Mouse (Mus musculus) neural tube, embryonic 12.5 days (tissue): Measurements from ENCODE around the gene Nsun7. TPM values are rescaled to one million over a fixed set of nuclear protein-coding genes. Genes with fewer than 3 reads are reported as not detected.

Experiments
- ATAC-seq: fragments of 200-750 bp; cut with Nextera tagmentation; 2 replicates; pipeline ENCODE4 v1.8.0; 2017; ENCODE audit warnings: low read depth, mild to moderate bottlenecking, moderate TSS enrichment, moderate library complexity; ENCODE audit not compliant: low FRiP score
- H3K27ac ChIP-seq: fragments of 300-500 bp; sonication (generic); 2 replicates; pipeline ENCODE4 v1.5.1; 2016
- H3K27me3 ChIP-seq: fragments of 300-500 bp; sonication (generic); replicated peaks from 2 replicates; pipeline ENCODE4 v1.6.1; 2016; ENCODE audit warnings: mild to moderate bottlenecking
- H3K36me3 ChIP-seq: fragments of 300-500 bp; sonication (generic); 2 replicates; pipeline ENCODE4 v1.6.1; 2016; ENCODE audit warnings: mild to moderate bottlenecking
- H3K4me1 ChIP-seq: fragments of 300-500 bp; sonication (generic); 2 replicates; pipeline ENCODE4 v1.6.1; 2016
- H3K4me2 ChIP-seq: fragments of 300-500 bp; sonication (generic); replicated peaks from 2 replicates; pipeline ENCODE4 v1.6.1; 2016; ENCODE audit warnings: mild to moderate bottlenecking
- H3K4me3 ChIP-seq: fragments of 300-500 bp; sonication (generic); 2 replicates; pipeline ENCODE4 v1.5.1; 2016
- H3K9ac ChIP-seq: fragments of 300-500 bp; sonication (generic); 2 replicates; pipeline ENCODE4 v1.6.1; 2016; ENCODE audit warnings: mild to moderate bottlenecking
- H3K9me3 ChIP-seq: fragments of 300-500 bp; sonication (generic); 2 replicates; pipeline ENCODE4 v1.6.1; 2016; ENCODE audit warnings: mild to moderate bottlenecking
- WGBS: fragments of 180-500 bp; shearing (Covaris S2); methylation state at CpG from one replicate; pipeline ENCODE4 v1.1.7; 2016; 5-methylcytosine and 5-hydroxymethylcytosine counted together
- polyA plus RNA-seq: library from polyadenylated mRNA; unstranded; fragments of >200 nt; fragmentation: Nextera tagmentation; extraction: Ambion mirVana; gene quantifications from 2 replicates; pipeline ENCODE4 v1.2.1, GENCODE M21; 2016

The Nsun7 gene
- polyA plus RNA-seq, 1 experiment from 2014 or later: 1.0 TPM

DNA sequence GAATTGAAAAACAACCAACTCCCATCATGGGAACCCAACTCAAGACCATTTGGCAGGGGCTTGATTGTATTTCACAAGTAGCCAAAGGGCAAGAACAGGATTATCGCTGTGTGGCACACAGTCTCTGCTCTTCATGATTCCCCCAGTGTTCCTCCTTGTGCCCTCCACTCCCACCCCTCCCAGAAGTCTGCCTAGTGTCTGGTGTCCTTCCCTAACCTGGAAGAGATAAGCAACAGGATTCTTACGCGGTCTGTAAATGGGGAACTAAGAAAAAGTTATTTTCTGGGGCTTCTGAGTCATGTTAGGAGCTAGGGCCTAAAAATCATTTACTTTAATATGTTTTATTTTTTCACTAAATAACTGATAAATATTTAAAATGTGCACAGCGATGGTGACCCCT, 35.3 kb downstream of the Nsun7 start:
- Histone ChIP-seq H3K4me1 (no peaks in the 10 kb centered on the region), H3K9me3 (0 out of 2 replicates have a peak, but pooled peaks cover 6% of the 10 kb centered on the region), H3K36me3 (0 out of 2 replicates have a peak, but pooled peaks cover 5% of the 10 kb centered on the region), H3K4me3 (no peak overlapping the region), H3K4me2 (no peak overlapping the region), H3K9ac (no peak overlapping the region), H3K27me3 (no peaks in the 10 kb centered on the region), H3K27ac (no peak overlapping the region)
- no peak for ATAC-seq
- 94% methylated on average over 4 of the region's 4 CpGs for WGBS

DNA sequence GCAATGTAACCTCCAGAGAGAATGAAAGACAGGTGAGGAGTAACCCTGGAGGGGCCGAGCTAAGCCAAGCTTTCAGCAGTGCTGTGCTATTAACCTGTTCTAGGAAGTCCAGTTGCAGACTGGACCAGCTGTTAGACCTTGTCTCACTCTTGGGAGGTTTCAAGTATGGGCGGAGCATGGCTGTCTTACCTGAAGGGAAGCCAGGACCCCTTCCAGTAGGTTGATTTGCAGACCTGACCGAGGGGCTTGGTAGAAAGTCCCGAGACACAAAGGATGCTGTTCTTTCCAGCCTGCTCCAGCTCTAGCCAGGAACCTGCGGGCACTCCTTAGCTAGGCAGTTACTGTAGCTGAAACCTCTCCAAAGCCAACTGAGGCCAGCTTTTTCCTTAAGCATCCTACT, 36.4 kb downstream of the Nsun7 start:
- no peak for ATAC-seq
- H3K36me3 ChIP-seq: peaks cover 11% of the 10 kb centered on the region
- H3K27ac ChIP-seq: no peak overlapping the region
- H3K27me3 ChIP-seq: no peaks in the 10 kb centered on the region
- H3K9ac ChIP-seq: no peak overlapping the region
- H3K4me2 ChIP-seq: no peak overlapping the region
- H3K4me3 ChIP-seq: no peak overlapping the region
- H3K4me1 ChIP-seq: no peaks in the 10 kb centered on the region
- 96% methylated on average over 5 of the region's 5 CpGs for WGBS
- no peaks in the 10 kb centered on the region for H3K9me3 ChIP-seq

DNA sequence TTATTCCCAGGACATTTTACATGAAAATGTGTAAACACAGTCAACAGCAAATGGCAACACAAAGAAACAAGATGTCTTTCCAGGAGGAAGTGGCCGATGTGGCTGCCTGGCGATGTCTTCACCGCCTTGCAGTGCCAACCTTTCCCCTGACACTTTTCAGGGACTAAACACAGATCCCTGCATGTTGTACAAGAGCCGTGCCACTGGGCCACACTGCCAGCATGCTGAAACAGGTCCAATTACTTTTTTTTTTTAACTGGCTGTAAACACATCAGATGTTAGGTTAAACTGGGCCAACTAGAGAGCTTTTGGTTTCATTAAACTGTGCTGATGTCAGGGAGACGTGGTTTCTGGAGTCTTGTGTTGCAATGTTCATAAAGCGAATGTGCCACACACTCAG, 39.2 kb downstream of the Nsun7 start:
- ATAC-seq: no peak
- H3K9me3 ChIP-seq: no peaks in the 10 kb centered on the region
- H3K27me3 ChIP-seq: no peaks in the 10 kb centered on the region
- H3K4me3 ChIP-seq: no peak overlapping the region
- no peak overlapping the region for H3K4me2 ChIP-seq
- no peaks in the 10 kb centered on the region for H3K4me1 ChIP-seq
- no peak overlapping the region for H3K9ac ChIP-seq
- 93% methylated on average over 6 of the region's 6 CpGs for WGBS
- no peak overlapping the region for H3K27ac ChIP-seq
- peaks cover 18% of the 10 kb centered on the region for H3K36me3 ChIP-seq

GRCm38 (mm10) chr5:66300576-66300975, 40.9 kb downstream of the Nsun7 start:
- Histone ChIP-seq H3K9me3 (no peaks in the 10 kb centered on the region), H3K9ac (no peak overlapping the region), H3K27ac (no peak overlapping the region), H3K36me3 (peaks cover 22% of the 10 kb centered on the region), H3K4me2 (no peak overlapping the region), H3K27me3 (no peaks in the 10 kb centered on the region), H3K4me1 (no peaks in the 10 kb centered on the region), H3K4me3 (no peak overlapping the region)
- no peak for ATAC-seq
- 90% methylated on average over 13 of the region's 13 CpGs for WGBS

GRCm38 (mm10) chr5:66302085-66302815, 42.6 kb downstream of the Nsun7 start:
- ATAC-seq: no peak
- H3K36me3 ChIP-seq: peaks cover 24% of the 10 kb centered on the region
- H3K4me3 ChIP-seq: no peak overlapping the region
- H3K9ac ChIP-seq: no peak overlapping the region
- no peaks in the 10 kb centered on the region for H3K27me3 ChIP-seq
- no peak overlapping the region for H3K4me2 ChIP-seq
- H3K9me3 ChIP-seq: no peaks in the 10 kb centered on the region
- H3K27ac ChIP-seq: no peak overlapping the region
- no peaks in the 10 kb centered on the region for H3K4me1 ChIP-seq
- WGBS: 94% methylated on average over 21 of the region's 21 CpGs

DNA sequence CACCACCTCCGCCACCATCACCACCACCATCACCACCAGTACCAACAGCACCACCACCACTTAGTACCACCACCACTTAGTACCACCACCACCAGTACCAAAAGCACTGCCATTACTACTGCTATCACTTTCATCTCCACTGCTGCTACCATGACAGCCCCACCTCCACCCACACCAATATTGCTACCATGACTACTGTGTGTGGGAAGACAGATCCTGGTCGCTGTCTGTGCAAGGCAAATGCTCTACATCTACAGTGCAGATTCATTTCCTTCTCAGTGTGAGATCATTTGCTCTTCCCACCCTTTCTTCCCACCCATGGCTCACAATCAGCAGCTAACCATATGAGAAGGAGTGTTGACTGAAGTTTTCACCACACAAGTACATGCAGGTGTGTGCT, 43.2 kb downstream of the Nsun7 start:
- Histone ChIP-seq H3K27me3 (no peaks in the 10 kb centered on the region), H3K9ac (no peak overlapping the region), H3K4me3 (no peak overlapping the region), H3K9me3 (no peaks in the 10 kb centered on the region), H3K27ac (no peak overlapping the region), H3K36me3 (peaks cover 27% of the 10 kb centered on the region), H3K4me1 (no peaks in the 10 kb centered on the region), H3K4me2 (no peak overlapping the region)
- 89% methylated on average over 2 of the region's 2 CpGs for WGBS
- no peak for ATAC-seq

DNA sequence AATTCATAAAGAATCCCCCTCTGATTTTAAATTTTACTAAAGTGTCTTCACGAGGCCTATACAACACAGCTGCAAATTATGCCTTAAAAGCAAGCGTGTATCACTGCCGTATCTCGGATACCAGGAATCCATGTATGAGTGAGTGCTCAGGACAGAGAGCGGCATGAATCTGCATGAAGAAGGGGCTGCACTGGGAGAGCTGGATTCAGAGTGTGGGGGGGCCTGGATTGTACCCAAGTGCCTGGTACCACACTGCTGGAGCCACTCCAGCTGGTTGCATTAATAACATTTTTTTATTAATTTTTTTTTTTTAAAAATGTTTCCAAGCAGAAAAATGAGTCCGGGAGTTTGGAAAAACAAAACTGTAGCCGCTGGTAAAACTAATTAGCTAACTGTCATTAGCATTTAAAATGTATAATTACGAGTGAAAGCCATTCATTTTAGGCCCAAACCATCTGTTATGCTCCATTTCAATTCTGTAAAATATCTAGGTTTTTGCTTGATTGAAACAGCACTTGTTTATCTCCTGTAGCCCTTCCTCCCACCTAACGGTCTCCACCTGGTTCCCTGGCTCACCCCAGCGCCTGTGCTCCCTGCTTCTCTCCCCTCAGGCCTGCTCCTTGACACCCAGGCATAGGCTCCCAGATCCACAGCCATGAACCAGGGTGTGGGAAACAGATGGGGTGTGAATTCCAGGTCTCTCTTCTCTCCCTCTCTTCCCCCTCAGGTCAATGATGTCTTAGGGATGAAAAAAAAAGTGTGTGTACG, 44.8 kb downstream of the Nsun7 start:
- H3K27ac ChIP-seq: no peak overlapping the region
- WGBS: 81% methylated on average over 11 of the region's 11 CpGs
- no peak overlapping the region for H3K9ac ChIP-seq
- no peaks in the 10 kb centered on the region for H3K27me3 ChIP-seq
- H3K4me3 ChIP-seq: no peak overlapping the region
- H3K4me1 ChIP-seq: no peaks in the 10 kb centered on the region
- ATAC-seq: no peak
- H3K36me3 ChIP-seq: peaks cover 36% of the 10 kb centered on the region
- no peak overlapping the region for H3K4me2 ChIP-seq
- H3K9me3 ChIP-seq: no peaks in the 10 kb centered on the region

DNA sequence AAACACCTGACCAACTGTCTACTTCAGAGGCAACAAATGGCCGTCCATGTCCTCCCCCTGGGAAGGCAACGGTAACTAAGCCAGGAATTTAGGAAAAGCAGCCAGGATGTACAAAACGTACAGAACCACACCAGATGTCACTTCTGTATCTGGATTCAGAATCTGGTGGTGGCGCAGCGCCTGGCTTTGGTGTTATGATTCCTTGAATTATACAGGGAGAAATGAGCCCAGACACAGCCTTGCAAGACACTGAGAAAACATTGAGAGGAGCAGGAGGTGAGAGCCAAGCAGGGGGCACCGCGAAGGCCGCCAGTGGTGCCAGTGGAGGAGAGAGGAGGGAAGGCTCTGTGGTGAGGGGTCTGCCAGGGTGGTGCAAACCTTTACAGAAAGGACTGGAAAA, 45.8 kb downstream of the Nsun7 start:
- Histone ChIP-seq H3K9ac (no peak overlapping the region), H3K4me3 (no peak overlapping the region), H3K4me2 (no peak overlapping the region), H3K36me3 (peaks cover 36% of the 10 kb centered on the region), H3K27ac (no peak overlapping the region), H3K9me3 (no peaks in the 10 kb centered on the region), H3K4me1 (no peaks in the 10 kb centered on the region), H3K27me3 (no peaks in the 10 kb centered on the region)
- 78% methylated on average over 8 of the region's 8 CpGs for WGBS
- ATAC-seq: no peak

- peaks cover 26% of the 10 kb centered on the region for H3K36me3 ChIP-seq
- no peaks in the 10 kb centered on the region for H3K9me3 ChIP-seq
- no peak overlapping the region for H3K9ac ChIP-seq
- H3K27me3 ChIP-seq: no peaks in the 10 kb centered on the region
- ATAC-seq: no peak
- no peak overlapping the region for H3K4me2 ChIP-seq
- H3K4me1 ChIP-seq: no peaks in the 10 kb centered on the region
- H3K4me3 ChIP-seq: no peak overlapping the region
- 70% methylated on average over 9 of the region's 9 CpGs for WGBS
- H3K27ac ChIP-seq: no peak overlapping the region
These were observed 50.6 kb downstream of the Nsun7 start for GRCm38 (mm10) chr5:66310328-66310727.

- no peak overlapping the region for H3K27ac ChIP-seq
- H3K9me3 ChIP-seq: no peaks in the 10 kb centered on the region
- H3K4me1 ChIP-seq: no peaks in the 10 kb centered on the region
- no peak overlapping the region for H3K4me3 ChIP-seq
- H3K27me3 ChIP-seq: no peaks in the 10 kb centered on the region
- ATAC-seq: no peak
- no peak overlapping the region for H3K4me2 ChIP-seq
- H3K9ac ChIP-seq: no peak overlapping the region
- H3K36me3 ChIP-seq: peaks cover 23% of the 10 kb centered on the region
- 95% methylated on average over 11 of the region's 11 CpGs for WGBS
These were observed 51.1 kb downstream of the Nsun7 start for GRCm38 (mm10) chr5:66310806-66311205.

GRCm38 (mm10) chr5:66315791-66316190, 56.1 kb downstream of the Nsun7 start:
- 88% methylated on average over 5 of the region's 5 CpGs for WGBS
- peaks cover 5% of the 10 kb centered on the region; the same call in 1 of the 2 replicates for H3K36me3 ChIP-seq
- ATAC-seq: no peak
- H3K27ac ChIP-seq: no peak overlapping the region
- no peaks in the 10 kb centered on the region for H3K9me3 ChIP-seq
- peaks cover 11% of the 10 kb centered on the region for H3K4me1 ChIP-seq
- H3K4me3 ChIP-seq: no peak overlapping the region
- no peak overlapping the region for H3K4me2 ChIP-seq
- H3K27me3 ChIP-seq: no peaks in the 10 kb centered on the region
- no peak overlapping the region for H3K9ac ChIP-seq

GRCm38 (mm10) chr5:66319341-66319740, 59.6 kb downstream of the Nsun7 start:
- Histone ChIP-seq H3K27ac (no peak overlapping the region; the same call in 1 of the 2 replicates), H3K9me3 (no peaks in the 10 kb centered on the region), H3K4me2 (no peak overlapping the region), H3K36me3 (no peaks in the 10 kb centered on the region; the same call in 1 of the 2 replicates), H3K4me1 (peaks cover 11% of the 10 kb centered on the region), H3K27me3 (no peaks in the 10 kb centered on the region), H3K9ac (no peak overlapping the region), H3K4me3 (no peak overlapping the region)
- 71% methylated on average over 6 of the region's 6 CpGs for WGBS
- no peak for ATAC-seq
